Mouse (Mus musculus) bone marrow, adult 2 months (tissue): ENCODE measurements at regions not wholly inside any gene's neighbourhood (a gene's known extent, or its start where the extent isn't known, plus 50 kb on each side); places are given as distances from the start of the nearest gene placed in this dataset.

Experiments
- H3K27ac ChIP-seq: fragments of 200-500 bp; 2 replicates; pipeline ENCODE4 v1.5.1; 2012; ENCODE audit warnings: low read depth, mild to moderate bottlenecking, control low read depth, inconsistent platforms, low read length; ENCODE audit not compliant: control insufficient read depth, poor library complexity, insufficient read depth
- H3K4me1 ChIP-seq: fragments of 200-500 bp; 2 replicates; pipeline ENCODE4 v1.6.1; 2011; ENCODE audit warnings: low read length; ENCODE audit not compliant: control insufficient read depth, insufficient read depth
- H3K4me3 ChIP-seq: fragments of 200-500 bp; replicated peaks from 2 replicates; pipeline ENCODE3; 2011; ENCODE audit warnings: mild to moderate bottlenecking, low read depth, low read length, control low read depth; ENCODE audit not compliant: control insufficient read depth
- CTCF ChIP-seq: fragments of 200-500 bp; IDR thresholded peaks from 2 replicates; pipeline ENCODE4 v1.5.1; 2011; ENCODE audit warnings: low read length, control low read depth; ENCODE audit not compliant: control insufficient read depth, insufficient read depth
- POLR2A ChIP-seq: fragments of 200-500 bp; IDR thresholded peaks from 2 replicates; pipeline ENCODE4 v1.6.1; 2011; ENCODE audit warnings: low read depth, mild to moderate bottlenecking, control low read depth, low read length, borderline replicate concordance; ENCODE audit not compliant: control insufficient read depth
- WGBS: fragments of 180-500 bp; shearing (Covaris S2); methylation state at CpG from one replicate; pipeline ENCODE4 v1.1.7; 2018; 5-methylcytosine and 5-hydroxymethylcytosine counted together

- Histone ChIP-seq H3K4me3 (no peak overlapping the region), H3K4me1 (no peaks in the 10 kb centered on the region; the same call in none of the 2 replicates), H3K27ac (no peak overlapping the region)
- TF ChIP-seq CTCF (no peak), POLR2A (no peak)
- WGBS: 10% methylated on average over 9 of the region's 9 CpGs
These were observed 156.4 kb downstream of the Utp18 start for GRCm38 (mm10) chr11:93729119-93729518.

- WGBS: 80% methylated on average over 6 of the region's 6 CpGs
- TF ChIP-seq POLR2A: no peak
- no peak for TF ChIP-seq CTCF
- no peak overlapping the region for H3K27ac ChIP-seq
- H3K4me3 ChIP-seq: no peak overlapping the region
- H3K4me1 ChIP-seq: no peaks in the 10 kb centered on the region; the same call in 1 of the 2 replicates
These were observed 160.3 kb downstream of the Utp18 start for GRCm38 (mm10) chr11:93725242-93725641.

GRCm38 (mm10) chr11:93719141-93719540, 166.4 kb downstream of the Utp18 start:
- Histone ChIP-seq H3K4me3 (no peak overlapping the region), H3K4me1 (no peaks in the 10 kb centered on the region), H3K27ac (no peak overlapping the region)
- 87% methylated on average over 2 of the region's 2 CpGs for WGBS
- TF ChIP-seq CTCF: no peak

- no peak overlapping the region for H3K4me3 ChIP-seq
- no peak for TF ChIP-seq POLR2A
- no peak for TF ChIP-seq CTCF
- H3K27ac ChIP-seq: no peak overlapping the region
- H3K4me1 ChIP-seq: no peaks in the 10 kb centered on the region
- WGBS: 71% methylated on average over 4 of the region's 4 CpGs
These were observed 175.9 kb downstream of the Utp18 start for GRCm38 (mm10) chr11:93709686-93710085.

GRCm38 (mm10) chr11:93696982-93697541, 188.5 kb downstream of the Utp18 start:
- 80% methylated on average over 8 of the region's 8 CpGs for WGBS
- no peak overlapping the region for H3K27ac ChIP-seq
- TF ChIP-seq POLR2A (no peak), CTCF (no peak)

GRCm38 (mm10) chr11:93696096-93696890, 189.3 kb downstream of the Utp18 start:
- TF ChIP-seq CTCF: no peak
- TF ChIP-seq POLR2A: no peak
- H3K4me1 ChIP-seq: no peaks in the 10 kb centered on the region
- 78% methylated on average over 12 of the region's 12 CpGs for WGBS
- H3K27ac ChIP-seq: no peak overlapping the region
- no peak overlapping the region for H3K4me3 ChIP-seq

More at GRCm38 (mm10) chr11:93696982-93697541, 188.5 kb downstream of the Utp18 start:
- Histone ChIP-seq H3K4me3 (no peak overlapping the region), H3K4me1 (no peaks in the 10 kb centered on the region)

GRCm38 (mm10) chr11:93683691-93684090, 201.9 kb downstream of the Utp18 start:
- H3K27ac ChIP-seq: no peak overlapping the region
- 44% methylated on average over 5 of the region's 5 CpGs for WGBS
- no peak overlapping the region for H3K4me3 ChIP-seq
- no peak for TF ChIP-seq CTCF
- TF ChIP-seq POLR2A: no peak
- H3K4me1 ChIP-seq: no peaks in the 10 kb centered on the region

GRCm38 (mm10) chr11:93676299-93676698, 209.3 kb downstream of the Utp18 start:
- no peak overlapping the region for H3K27ac ChIP-seq
- 73% methylated on average over 5 of the region's 5 CpGs for WGBS
- H3K4me1 ChIP-seq: no peaks in the 10 kb centered on the region
- H3K4me3 ChIP-seq: no peak overlapping the region
- no peak for TF ChIP-seq POLR2A
- TF ChIP-seq CTCF: no peak

GRCm38 (mm10) chr11:93672025-93672424, 213.5 kb downstream of the Utp18 start:
- TF ChIP-seq POLR2A (no peak), CTCF (no peak)

More at GRCm38 (mm10) chr11:93672025-93672424, 213.5 kb downstream of the Utp18 start:
- Histone ChIP-seq H3K4me3 (no peak overlapping the region), H3K27ac (no peak overlapping the region), H3K4me1 (no peaks in the 10 kb centered on the region)
- 73% methylated on average over 3 of the region's 3 CpGs for WGBS
